Comparison of ENCODE assay signal across 12 mouse cellular contexts in genomic region chr4:145161243-145161642, GRCm38 (mm10). TPM values are rescaled to one million over a fixed set of nuclear protein-coding genes. Genes with fewer than 3 reads are reported as not detected.
DNase-seq lines count a peak whose midpoint lies in the region; ATAC-seq and TF ChIP-seq lines count a peak whose summit lies in the region.
"Had no signal": no experiment of that assay in that cellular context is flagged by ENCODE, and none has a peak within 500 bp of the region (broad histone marks: within the 10 kb centered on the region; RNA-seq: fewer than 3 reads in every experiment).

No protein-coding gene starts in this region.

- H3K4me2 ChIP-seq in forebrain, embryonic 12.5 days = no peak overlapping the region
- H3K4me2 ChIP-seq: hindbrain, embryonic 14.5 days had no signal

- no peak for DNase-seq in left cerebral cortex, adult 2 months (ENCODE audit: extremely low spot score in 1 of 2, low spot score in 2 of 2)
- DNase-seq in left cerebral cortex, adult 9 months (ENCODE audit: low spot score in 2 of 2) = no peak
- DNase-seq in ES-CJ7 (ENCODE audit: low read depth, low spot score) = peak; percentile 54
- peak; percentile 36 for DNase-seq in lung, postnatal 36 days
- no peak for DNase-seq in layer of hippocampus, adult 11-12 months (ENCODE audit: low spot score)
- DNase-seq in right cerebral cortex, adult 2 months (ENCODE audit: low spot score in 2 of 2) = no peak
- DNase-seq: adrenal gland, postnatal 10 days; right cerebral cortex, postnatal 4 days had no signal

- H3K36me3 ChIP-seq in forebrain, embryonic 12.5 days (replicated peaks) = peaks cover 67% of the 10 kb centered on the region

- 76% methylated on average over 1 of the region's 1 CpGs for WGBS in forebrain, embryonic 12.5 days

- H3K9me3 ChIP-seq in forebrain, embryonic 12.5 days = no peaks in the 10 kb centered on the region

- no peaks in the 10 kb centered on the region for H3K27me3 ChIP-seq in forebrain, embryonic 12.5 days

- peak; percentile 48 for TF ChIP-seq CTCF in left cerebral cortex, adult 2 months (IDR thresholded peaks at IDR 0.05)
- TF ChIP-seq CTCF in cortical plate, adult 2 months (IDR thresholded peaks at IDR 0.05; ENCODE audit: extremely low read depth, insufficient read depth, low read length) = peak; percentile 43; the same call in 1 of the 2 replicates

- H3K4me3 ChIP-seq in left cerebral cortex, adult 2 months = no peak overlapping the region
- H3K4me3 ChIP-seq in cortical plate, adult 2 months (ENCODE audit: insufficient read depth, low read length) = no peak overlapping the region
- H3K4me3 ChIP-seq in forebrain, embryonic 12.5 days (replicated peaks) = no peak overlapping the region

- H3K9ac ChIP-seq in forebrain, embryonic 12.5 days = no peak overlapping the region
- H3K9ac ChIP-seq: hindbrain, embryonic 14.5 days had no signal

- H3K27ac ChIP-seq in left cerebral cortex, adult 2 months = no peak overlapping the region
- no peak overlapping the region for H3K27ac ChIP-seq in cortical plate, adult 2 months (ENCODE audit: insufficient read depth, low read length)
- no peak overlapping the region for H3K27ac ChIP-seq in forebrain, embryonic 12.5 days
- H3K27ac ChIP-seq: hindbrain, embryonic 14.5 days had no signal

- intact Hi-C loops in left cerebral cortex, adult 2 months (cut with DNase I) = loop anchor here (10.0 kb wide), 1 partner anchor 396 kb away; no protein-coding TSS in a partner anchor

- no peak for ATAC-seq in forebrain, embryonic 12.5 days (ENCODE audit: low FRiP score)
- ATAC-seq: forebrain, embryonic 16.5 days had no signal

- TF ChIP-seq POLR2A in cortical plate, adult 2 months (IDR thresholded peaks at IDR 0.05; ENCODE audit: extremely low read depth, insufficient read depth, low read length) = no peak

- no peaks in the 10 kb centered on the region for H3K4me1 ChIP-seq in cortical plate, adult 2 months (ENCODE audit: control insufficient read depth, insufficient read depth, low read length)
- H3K4me1 ChIP-seq in forebrain, embryonic 12.5 days = no peaks in the 10 kb centered on the region

RNA-seq across cellular contexts. Expression of gene Vps13d, which starts 33.6 kb away (rescaled TPM):
- 10 to 100 TPM; 63.2 to 64.4 TPM for total RNA-seq in left cerebral cortex, adult 2 months (2021)
- 48.0 and 50.2 TPM in 2 replicates for polyA plus RNA-seq in cortical plate, adult 2 months (2012; rRNA removed)
- polyA plus RNA-seq in forebrain, embryonic 12.5 days (2016; fragmentation: Nextera tagmentation; extraction: Ambion mirVana) = 5.7 and 7.0 TPM in 2 replicates

Comparison
In these comparisons a context has a peak if more than half of its experiments do, and no peak if none do; other contexts are left out.
1. DNase-seq: peak in ES-CJ7 (single experiment) and lung, postnatal 36 days (single experiment); none in left cerebral cortex, adult 2 months (0 of 2), left cerebral cortex, adult 9 months (0 of 2), layer of hippocampus, adult 11-12 months (single experiment) and right cerebral cortex, adult 2 months (0 of 2).